Mouse (Mus musculus) urinary bladder, postnatal 36 days (tissue): ENCODE data around the gene Ngp.

Experiments used
- DNase-seq, 2 experiments: peaks; one replicate each; pipeline ENCODE4 v3.0.0; 2022; ENCODE audit warnings: low spot score in 2 of 2, mixed read lengths in 1 of 2

Ngp gene

GRCm38 (mm10) chr9:110433045-110433444 is 13.5 kb downstream of the Ngp start:
- DNase-seq = no peak

DNA sequence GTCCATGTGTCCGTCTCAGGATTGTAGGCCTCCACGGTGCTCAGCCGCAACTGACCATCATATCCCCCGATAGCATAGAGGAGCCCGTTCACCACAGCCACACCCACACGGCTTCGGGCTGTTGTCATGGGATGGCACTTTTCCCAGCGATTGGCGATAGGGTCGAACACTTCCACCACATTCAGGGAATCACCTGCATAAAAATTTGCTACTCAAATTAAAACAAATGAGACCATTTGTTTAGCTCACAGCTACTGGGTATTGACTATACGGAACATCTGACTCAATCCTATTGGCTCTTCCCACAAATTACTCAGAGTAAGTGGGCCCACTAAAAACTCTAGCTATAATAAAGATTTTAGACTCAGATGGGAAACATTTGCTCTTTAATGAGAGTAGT is 16.5 kb downstream of the Ngp start:
- no peak for DNase-seq

- no peak for DNase-seq
Measured at GRCm38 (mm10) chr9:110440049-110440448, 20.5 kb downstream of the Ngp start.

DNA sequence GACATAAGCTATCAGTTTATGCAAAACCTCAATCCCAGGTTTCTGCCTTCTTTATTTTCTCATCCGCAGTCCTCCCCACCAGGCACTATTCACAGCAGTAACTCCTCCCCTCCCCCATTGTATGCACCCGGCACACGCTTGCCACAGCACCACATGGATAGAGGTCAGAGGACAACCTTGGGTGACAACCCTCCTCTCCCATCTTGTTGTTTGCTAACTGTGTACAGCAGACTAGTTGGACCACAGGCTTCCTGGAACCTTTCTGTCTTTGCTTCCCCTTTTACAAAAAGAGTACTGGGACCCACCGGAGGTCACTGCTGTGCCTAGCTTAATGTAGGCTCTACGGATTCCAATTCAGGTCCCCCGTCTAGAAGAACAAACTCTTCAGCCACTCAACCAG is 21.0 kb downstream of the Ngp start:
- DNase-seq = no peak

GRCm38 (mm10) chr9:110448356-110448755 is 28.8 kb downstream of the Ngp start:
- no peak for DNase-seq

DNA sequence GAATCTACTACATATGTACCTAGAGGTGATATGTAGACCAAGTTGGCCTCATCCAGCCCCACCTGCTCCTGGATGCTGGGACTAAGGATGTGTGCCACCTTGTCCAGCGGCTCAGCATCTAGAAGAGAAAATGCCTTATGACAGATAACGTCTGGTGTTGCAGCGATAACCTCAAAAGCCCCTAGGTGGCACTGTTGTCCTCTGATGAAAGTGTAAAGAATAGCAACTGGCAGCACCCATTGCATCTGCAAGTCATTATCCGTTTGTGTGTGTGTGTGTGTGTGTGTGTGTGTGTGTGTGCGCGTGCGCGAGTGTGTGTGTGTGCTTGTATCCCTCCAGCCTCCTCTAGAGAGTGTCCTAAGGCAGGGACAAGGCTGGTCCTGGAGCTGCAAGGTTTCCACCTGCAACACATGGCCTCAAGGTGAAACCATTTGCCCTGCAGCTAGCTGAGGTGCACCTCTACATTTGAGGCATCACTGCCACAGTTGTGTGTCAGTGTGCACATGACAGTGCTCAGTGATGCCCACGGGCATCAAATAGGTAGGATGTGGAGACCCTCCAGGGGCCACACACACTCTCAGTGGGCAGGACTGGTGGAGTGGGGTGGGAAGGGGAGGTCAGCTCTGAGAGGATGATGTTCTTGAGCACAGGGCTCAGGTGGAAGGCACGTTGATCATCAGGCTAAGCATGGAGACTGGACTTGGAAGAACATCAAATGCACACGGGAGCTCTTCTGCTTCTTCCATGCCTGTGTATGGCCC is 29.5 kb downstream of the Ngp start:
- peak; percentile 61 to 62 for DNase-seq

DNA sequence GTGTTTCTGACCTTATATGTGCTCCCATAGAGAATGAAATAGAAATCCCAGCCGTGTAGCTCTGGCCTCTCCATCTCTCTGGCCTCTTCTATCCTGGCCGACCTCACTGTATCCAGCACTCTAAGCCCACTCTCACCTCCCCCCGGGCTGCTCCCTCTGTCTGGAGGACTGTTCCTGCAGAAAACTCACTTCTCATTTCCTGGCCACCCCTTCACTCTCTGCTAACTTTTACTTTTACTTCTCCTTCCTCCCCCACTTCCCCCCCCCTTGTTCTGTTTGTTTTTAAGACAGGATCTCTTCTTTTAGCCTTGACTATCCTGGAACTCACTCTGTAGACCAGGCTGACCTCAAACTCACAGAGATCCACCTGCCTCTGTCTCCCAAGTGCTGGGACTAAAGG is 33.0 kb downstream of the Ngp start:
- DNase-seq = no peak

- no peak for DNase-seq
Measured at GRCm38 (mm10) chr9:110457926-110458325, 38.4 kb downstream of the Ngp start.

GRCm38 (mm10) chr9:110459145-110459727 is 39.7 kb downstream of the Ngp start:
- no peak for DNase-seq

DNA sequence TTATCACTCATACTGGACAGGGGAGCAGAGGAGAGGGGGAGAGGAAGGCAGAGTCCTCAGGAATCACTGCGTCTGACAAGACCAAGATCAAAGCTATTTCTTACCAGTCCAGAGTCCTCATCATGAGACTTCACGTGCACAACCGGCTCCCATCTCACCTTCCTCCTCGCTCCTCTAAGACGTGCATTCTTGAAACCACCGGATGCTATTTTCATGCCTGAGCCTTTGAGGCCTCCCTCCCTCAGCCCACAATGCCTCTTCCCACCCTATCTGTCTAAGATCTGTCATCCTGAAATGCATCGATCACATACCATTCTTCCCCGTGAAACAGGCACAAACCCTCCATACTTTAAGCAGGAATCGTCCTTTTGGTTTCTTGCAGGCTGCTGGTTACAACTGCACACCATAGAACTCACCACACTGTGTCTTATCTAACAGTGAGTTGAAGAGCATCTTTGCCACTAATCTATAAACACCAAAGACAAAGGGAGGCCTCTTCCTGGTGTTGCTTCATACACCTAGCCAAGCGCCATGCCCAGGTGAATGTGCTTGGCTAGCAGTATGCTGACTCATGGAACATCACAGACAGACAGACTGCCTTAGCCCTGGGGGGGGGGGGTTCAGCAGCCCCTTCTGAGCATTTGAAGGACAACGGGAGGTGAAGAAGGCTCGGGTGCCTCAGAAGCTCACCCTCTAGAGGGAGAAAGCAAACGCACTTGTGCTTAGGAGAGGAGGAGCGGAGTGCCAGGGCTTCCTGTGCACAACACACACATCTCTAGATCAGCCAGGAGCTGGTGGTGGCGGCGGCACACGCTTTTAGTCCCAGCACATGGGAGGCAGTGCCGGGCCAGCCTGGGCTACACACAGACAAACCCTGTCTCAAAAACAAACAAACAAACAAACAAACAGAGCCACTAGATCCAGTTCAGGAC is 41.6 kb downstream of the Ngp start:
- no peak for DNase-seq

DNA sequence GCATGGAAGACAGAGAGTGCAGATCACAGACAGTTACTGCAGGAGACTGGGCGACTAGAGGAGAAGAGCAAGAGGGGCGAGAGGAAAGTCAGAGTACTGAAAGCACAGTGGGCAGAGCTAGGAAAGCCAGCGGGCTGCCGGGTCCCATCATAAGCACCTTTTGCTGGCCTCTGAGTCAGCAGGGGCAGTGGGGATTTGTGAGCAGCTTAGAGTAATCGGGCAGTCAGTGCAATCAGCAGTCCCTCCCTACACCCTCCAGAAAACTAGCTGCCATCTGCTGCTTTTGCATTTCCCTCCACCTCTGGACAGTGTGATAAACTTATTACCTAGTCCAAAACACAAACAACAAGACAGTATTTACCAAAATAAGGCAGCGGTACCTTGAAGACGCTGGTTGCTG is 42.8 kb downstream of the Ngp start:
- no peak for DNase-seq

- no peak for DNase-seq
Measured at GRCm38 (mm10) chr9:110463983-110464591, 44.5 kb downstream of the Ngp start.

- DNase-seq = no peak
Measured at GRCm38 (mm10) chr9:110465336-110465735, 45.8 kb downstream of the Ngp start.

- no peak for DNase-seq
Measured at GRCm38 (mm10) chr9:110466179-110466578, 46.6 kb downstream of the Ngp start.
